Mouse (Mus musculus): ENCODE data around the gene Psip1.

Psip1 gene

GRCm38 (mm10) chr4:83414241-83414824 is 71.9 kb downstream of the Psip1 start:
- no peak for DNase-seq

DNA sequence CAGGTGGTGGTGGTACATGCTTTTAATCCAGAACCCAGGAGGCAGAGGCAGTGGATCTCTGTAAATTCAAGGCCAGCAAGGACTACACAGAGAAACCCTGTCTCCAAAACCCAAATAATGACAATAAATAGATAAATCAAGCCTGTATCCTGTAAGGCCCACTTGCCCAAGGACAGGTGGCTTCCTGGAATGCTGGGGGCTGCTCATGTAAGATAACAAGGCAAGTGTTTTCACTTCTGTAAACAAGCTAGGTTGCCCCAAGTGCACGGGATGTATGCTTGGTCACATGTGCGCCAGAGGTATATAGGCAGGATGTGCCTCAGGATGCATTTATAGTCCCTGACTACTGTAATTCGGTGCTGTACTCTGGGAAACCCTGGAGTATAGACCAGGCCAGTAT is 74.2 kb downstream of the Psip1 start:
- DNase-seq: no peak

DNA sequence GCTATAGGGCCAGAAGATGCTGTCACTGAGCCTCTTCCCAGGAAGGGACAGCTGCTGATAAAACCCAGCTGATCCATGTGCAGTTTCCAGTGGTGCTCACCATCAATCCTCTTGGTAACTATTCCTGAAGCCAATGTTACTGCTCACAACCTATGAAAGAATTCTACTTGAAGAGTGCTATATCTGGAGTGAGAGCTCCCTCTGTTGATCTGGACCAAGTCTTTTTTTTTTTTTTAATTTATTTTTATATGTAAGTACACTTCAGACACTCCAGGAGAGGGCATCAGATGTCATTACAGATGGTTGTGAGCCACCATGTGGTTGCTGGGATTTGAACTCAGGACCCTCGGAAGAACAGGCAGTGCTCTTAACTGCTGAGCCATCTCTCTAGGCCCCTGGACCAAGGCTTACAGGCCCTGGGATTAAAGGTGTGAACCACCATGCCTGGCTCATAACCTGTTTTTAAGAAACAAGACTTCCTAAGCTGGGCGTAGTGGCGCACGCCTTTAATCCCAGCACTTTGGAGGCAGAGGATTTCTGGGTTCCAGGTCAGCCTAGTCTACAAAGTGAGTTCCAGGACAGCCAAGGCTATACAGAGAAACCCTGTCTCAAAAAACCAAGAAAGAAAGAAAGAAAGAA is 76.3 kb downstream of the Psip1 start:
- no peak for DNase-seq

DNA sequence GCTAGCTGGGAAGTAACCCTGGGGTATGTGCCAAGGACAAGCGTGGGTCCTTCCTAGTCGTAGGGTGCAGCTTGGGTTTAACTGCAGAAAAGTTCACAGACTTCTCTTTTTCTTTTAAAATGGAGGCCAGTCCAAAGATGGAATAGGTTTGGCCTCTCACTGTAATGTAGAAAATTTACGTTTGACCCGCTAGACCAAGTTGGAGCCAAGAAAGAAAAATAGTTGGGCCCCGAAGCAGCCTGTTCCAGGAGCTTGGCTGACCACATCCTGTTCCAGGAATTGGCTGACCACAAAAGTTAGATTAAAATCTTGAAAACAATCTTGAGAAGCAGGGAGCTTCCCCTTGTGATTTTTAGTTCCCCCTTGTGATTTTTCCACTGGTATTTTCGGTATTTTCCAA is 78.6 kb downstream of the Psip1 start:
- no peak for DNase-seq

Measured in kidney, adult 8-10 months (tissue).